Mouse (Mus musculus) cerebellum, postnatal 25 days (tissue): ENCODE data around the gene Smurf1.
A peak's percentile ranks its signal among the peaks of the same experiment; 100 is the strongest.

Experiments used
- DNase-seq, 2 experiments: peaks; one replicate each; pipeline ENCODE4 v3.0.0; 2021; ENCODE audit warnings: mixed read lengths in 2 of 2

Smurf1 gene

DNA sequence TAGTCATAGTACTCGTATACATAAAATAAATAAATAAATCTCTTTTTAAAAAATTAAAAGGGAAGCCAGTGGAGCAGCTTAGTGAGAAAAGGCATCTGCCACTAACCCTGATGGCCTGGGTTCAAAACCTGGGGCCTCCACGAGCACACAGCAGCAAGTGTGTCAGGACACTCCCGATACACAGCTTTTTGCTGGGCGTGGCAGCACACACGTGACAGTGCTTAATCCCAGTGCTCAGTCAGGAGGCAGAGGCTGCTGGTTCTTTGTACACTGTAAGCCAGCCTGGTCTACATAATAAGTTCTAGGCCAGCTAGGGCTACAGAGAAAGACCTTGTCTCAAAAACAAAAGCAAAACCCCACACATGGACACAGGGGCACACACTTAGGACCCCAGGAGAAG, 52.3 kb downstream of the Smurf1 start:
- no peak for DNase-seq

DNA sequence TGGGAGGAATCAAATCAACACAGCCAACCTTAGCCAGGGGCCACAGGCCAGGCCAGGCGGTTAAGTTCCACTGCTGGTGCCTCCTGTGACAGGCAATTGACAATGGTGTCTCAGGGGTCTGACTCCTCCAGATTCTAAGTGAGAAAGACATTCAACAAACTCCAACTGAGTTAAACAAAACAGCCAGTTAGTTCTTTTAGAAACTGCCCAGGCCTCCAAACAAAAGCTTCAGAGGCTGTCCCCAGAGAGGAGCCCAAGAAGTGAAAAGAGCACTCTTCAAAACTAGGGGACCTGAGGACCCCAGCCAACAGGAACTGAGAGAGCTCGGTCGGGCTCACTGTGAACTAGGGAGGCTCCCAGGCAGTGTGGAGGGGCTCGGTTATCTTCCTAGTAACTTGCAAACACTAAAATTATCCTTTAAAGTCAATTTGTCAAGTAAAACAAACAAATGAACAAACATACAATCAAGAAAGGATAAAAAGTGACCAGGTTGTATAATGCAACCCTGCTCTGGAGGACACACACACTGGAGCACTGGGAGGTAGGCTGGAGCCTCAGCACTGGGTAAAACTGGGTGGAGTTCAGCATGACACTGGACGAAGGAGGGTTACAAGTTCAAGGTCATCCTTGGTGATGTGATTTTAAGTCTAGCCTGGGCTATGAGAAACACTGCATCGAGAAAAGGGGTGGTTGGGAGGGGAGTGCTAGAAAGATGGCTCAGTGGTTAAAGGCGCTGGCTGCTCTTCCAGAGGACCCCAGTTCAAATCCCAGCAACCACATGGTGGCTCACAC, 52.9 kb downstream of the Smurf1 start:
- no peak for DNase-seq

DNA sequence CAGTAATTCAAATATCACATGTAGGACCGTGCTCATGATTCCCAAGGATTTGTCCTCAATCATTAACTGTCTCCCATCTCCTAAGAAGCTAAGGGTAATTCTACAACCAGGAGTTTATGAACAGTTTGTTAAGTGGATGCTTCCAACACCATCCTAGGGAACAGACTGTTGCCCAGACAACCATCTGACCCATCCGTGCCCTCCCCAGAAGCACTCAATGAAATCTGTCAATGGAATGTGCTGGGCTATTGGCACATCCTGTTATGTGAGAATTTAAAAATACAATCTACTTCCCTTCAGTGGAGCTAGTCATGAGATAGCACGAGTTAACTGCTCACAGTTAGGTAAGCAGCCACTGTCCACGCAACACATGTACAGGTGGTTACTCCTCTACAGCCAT, 56.1 kb downstream of the Smurf1 start:
- no peak for DNase-seq

DNA sequence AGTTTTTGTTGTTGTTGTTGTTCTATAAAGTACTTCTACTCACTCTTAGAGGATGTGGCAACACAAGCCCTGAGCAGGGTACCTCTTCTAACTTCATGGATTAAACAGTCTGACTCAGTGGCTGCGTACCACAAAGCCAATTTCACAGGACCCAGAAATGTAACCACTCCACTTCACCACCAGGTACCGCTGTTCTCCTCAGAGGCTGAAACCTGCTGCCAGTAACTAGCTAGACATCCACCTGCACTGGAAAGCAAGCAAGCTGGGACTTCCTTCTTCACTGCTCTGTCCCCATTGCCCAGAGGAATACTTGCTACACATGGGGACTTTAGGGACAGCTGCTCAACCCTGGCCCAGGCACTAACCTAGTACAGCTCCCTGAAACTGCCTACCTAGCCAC, 58.1 kb downstream of the Smurf1 start:
- no peak for DNase-seq

DNA sequence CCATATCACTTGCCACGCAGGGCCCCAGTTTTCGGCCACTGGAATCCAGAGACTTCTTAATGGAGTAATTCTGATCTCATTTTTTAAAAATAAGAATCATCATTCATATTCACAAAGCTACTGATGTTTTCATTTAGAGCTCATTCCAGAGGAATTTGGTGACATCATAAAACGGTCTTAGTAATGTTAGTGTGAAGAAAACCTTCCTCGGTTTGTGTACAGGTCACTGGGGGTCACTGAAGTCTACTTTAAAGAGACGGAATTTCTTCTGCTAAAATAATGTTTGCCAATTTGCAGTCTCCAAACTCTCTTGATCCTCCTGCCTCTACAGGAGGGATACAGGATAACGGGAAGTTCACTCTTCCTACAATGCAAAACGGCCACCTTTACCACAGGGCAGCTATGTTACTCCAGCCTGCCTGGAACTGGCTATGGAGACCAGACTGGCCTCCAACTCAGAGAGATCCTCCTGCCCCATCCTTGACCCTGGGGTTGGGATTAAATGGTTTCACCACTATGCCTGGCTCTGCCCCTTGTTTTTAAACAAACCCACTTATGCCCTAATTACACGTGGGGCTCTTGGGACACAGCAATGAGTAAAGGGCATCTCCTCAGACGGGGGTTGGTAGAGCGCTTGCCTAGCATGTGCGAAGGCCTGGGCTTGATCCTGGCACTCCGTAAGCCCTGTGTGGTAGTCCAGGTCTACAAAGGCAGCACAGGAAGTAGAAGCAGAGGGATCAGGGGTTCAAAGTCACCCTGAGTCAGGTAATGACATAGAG, 61.1 kb downstream of the Smurf1 start:
- no peak for DNase-seq

DNA sequence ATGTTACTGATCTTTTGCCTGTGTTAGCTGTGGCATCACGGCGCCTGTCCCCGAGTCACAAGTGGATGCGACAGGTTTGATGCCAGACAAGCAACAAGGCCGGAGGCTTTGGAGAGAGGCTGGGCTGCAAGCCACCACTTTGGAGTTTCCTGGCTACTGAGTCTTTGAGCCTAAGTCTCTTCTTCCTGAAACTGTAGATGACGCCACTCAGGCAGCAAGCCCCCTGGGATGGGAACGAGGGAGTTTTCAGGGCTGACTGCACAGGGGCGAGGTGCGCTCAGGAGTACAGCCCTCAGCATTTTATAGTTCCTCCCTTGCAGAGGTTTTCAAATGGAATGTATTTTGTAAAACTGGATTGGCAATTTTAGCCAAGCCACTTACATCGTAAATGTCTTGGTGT, 63.9 kb downstream of the Smurf1 start:
- no peak for DNase-seq

DNA sequence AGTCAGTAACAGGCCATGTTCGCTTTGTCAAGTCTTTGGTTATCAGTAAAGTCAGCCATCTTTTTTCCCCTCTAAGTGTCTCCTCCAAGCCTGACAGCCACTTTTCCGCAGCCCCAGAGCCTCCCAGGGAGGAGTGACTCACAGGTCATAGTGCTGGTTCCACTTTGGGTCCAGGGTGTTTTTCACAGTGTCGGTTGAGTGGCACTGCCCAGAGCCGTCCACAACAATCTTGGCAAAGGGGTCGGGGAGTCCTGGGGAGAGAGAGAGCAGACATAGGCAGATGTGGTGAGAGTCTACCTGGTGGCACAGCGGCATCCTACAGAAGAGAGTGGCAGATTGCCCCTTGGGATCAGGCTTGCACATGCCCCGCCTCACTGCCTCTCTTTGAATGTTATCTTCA, 64.6 kb downstream of the Smurf1 start:
- no peak for DNase-seq

DNA sequence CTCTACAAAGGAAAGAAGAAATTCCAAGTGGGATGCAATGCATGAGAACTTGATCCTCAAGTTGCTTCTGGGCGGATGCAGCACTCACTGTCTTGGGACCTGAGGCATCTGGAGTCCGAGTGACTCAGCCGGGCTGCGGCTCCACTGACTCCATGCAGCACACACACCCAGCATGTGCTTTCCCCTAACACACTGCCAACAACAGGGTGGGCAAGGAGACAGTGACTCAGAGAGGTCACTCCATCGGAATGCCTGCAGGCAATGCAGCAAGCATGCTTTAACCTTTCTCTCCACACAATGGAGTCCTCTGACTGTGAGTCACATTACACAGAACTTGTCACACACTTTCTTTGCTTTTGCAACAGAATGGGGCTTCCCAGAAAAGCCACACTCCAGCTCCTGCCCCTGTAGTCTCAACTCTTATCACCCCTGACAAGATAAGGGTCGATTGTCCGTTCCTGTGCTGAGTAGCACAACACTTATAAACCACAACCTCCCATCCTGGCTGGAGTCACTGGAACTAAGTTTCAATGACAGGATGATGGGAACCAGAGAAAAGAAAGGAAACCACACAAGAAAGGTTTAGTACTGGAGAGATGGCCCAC, 67.1 kb downstream of the Smurf1 start:
- no peak for DNase-seq

DNA sequence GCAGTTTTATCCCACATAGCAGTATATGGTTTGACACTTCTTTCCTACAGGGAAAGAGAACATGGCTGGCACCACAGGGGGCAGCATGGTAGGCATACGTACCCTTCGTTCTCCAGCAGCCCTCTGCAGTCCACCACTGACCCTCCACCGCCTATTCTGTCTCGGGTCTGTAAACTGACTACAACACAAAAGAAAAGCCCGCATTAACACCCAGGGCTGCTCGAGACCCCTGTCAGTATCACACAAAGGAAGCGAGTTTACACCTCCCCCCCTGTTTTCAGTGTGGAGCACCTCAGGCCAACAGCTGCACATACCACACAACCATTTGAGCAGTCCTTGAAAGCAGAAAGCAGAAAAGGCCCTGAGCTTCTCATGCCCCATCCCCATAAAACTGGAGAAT, 67.8 kb downstream of the Smurf1 start:
- DNase-seq, result no peak

DNA sequence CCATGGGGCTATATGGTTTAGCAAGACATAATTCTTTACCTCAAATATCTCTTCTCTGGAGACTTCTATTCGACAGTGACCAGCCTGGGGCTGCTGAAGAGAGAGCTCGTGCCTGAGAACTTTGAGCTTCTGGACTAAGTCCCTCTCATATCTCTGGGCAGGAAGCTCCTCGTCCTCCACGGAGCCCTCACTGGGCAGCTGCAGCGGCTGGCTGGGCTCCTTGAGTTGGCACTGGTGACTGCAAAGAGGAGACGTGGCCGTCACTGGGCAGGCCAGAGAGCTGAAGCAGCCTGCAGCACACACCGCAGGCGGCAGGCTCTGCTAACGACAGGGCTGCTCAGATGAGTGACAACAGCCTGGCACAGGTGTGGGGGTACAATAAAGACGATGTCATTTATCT, 74.4 kb downstream of the Smurf1 start:
- no peak for DNase-seq

DNA sequence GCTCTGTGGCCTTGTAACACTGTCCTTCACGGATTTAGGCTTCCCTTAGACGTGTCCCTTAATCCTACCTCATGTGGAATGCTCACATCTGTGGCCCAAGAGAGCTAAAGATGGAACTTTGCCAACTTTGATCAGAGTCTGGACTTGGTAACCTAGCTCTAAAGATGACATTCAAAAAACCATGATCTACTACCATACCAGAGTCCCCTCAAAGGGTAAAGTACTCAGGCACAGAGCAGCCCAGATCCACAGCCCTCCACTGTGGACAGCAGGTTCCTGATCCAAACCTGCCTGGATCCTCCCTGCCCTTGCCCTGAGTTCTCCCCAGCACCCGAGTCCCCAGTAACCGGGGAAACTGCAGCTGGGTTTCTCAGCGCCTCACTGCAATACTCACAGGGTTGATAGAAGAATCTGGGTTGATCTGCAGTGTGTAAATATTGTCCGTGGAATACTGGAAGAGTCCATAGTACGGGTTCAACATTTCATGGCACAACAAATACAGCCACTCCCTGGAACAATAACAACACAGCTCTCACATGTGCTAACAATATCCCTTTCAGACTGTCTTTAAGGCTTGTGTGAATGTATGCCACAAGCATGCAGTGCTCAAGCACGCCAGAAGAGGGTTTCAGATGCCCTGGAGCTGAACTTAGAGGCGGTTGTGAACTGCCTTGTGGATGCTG, 79.5 kb downstream of the Smurf1 start:
- no peak for DNase-seq

DNA sequence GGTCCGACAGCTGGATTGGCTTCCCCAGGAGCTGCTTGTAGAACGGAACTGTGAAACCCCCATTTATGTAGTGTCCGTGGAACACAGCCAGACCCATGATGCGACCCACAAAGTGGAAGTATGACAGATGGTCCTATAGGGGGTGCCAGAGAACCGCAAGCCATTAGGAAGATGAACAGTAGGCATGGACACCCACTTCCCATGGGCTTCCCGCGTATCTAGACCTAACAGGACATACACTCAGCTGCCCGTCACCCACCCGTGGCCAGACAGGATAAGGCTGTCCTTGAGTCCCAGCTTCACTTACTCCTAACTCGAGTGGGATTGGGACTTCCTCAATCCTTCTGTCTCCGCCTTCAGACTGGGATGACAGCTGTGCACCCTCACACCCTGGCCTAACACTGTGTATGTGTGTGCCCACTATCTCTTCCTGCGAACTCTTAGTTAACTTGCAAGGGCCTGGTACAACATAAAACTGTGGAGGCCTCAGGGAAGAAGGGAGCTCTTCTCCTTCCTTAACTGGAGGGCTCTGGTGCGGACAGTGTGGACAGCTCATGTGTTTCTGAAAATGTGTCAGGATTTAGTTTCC, 80.9 kb downstream of the Smurf1 start:
- DNase-seq, result peak; percentile 45 to 66

DNA sequence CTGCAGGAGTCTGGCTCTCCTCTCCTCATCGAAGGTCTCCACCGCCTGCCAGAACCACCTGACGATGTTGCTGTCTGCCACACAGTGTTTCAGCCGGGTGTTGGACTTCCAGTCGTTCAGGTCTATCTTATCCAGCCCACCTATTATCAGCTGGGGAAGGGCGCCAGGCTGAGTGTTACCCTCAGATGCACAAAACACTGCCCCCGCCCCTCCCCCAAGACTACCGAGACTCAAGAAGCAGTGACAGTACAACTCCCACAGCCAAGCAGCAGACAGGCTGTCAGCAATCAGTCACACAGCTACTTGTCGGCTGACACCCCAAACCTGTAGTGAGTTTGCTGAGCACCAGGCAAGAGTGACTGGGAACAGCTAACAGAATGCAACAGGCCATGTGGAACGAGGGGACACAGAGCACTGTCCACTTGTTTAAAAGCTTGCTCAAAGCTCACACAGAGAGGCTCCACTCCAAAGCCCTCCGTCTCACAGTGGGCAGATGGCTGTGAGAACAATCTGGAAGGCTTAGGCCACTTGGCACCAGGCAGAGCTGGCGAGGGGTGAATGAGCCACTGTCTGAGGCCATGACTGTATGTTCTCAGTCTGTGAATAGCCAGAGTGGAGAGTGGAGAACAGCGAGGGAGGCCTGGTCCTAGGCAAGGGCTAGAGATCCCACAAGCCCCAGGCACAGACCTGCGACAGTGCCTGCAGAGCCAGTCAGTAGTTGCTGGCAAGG, 83.8 kb downstream of the Smurf1 start:
- peak; percentile 74 to 77 for DNase-seq

DNA sequence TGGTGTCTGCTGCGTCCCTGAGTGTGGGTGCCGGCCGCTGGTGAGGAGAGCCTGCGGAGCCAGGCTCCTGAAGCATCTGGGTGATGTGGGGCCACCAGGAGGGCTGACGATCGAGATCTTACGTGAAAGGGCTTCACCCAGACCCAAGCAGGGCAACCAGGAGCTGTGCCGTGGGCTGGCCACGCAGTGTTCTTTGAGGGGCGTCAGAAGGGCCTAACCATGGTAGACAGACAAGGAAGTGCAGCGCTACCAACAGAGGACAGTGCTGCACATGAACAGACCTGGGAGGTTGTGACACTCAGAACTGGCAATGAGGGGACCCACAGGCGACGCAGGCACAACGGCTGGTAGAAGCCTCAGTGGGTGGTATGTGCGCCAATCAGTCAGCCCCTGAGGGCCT, 88.6 kb downstream of the Smurf1 start:
- DNase-seq, result no peak

DNA sequence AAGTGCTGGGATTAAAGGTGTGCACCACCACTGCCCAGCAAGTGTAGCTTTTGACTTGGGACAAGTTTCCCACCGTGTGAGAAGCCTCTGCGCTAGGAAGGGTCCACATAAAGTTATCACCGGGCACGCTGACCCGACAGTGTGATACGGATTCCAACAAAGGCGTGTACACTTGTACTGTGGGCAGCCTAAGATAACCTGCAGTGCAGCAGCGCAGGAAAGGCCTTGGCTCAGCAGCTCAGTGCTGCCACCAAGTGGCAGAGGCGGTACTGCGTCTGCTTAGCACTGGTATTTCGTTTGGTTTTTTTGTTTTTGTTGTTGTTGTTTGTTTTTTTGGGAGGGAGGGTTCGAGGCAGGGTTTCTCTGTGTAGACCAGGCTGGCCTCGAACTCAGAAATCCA, 89.8 kb downstream of the Smurf1 start:
- peak; percentile 85 to 89 for DNase-seq

DNA sequence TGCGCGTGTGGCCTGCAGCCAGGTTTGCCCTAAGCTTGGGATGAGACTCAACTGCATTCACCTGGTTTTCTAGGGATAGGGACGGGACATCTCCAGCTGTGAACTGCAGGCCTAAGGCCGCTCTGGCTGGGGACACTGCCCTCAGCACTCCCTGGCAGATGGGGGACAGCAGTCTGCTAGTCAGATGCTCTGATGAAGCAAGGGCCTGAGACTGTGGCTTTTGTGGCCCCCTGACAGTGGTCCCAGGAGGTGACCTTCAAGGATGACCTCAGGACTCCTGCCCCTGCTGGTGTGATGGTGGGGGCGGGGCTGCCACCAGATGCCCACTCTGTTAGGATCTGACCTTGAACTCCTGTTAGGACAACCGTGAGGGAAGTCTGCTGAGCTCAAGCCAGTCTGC, 90.4 kb downstream of the Smurf1 start:
- peak in 1 of 2 experiments; percentile 17 for DNase-seq

DNA sequence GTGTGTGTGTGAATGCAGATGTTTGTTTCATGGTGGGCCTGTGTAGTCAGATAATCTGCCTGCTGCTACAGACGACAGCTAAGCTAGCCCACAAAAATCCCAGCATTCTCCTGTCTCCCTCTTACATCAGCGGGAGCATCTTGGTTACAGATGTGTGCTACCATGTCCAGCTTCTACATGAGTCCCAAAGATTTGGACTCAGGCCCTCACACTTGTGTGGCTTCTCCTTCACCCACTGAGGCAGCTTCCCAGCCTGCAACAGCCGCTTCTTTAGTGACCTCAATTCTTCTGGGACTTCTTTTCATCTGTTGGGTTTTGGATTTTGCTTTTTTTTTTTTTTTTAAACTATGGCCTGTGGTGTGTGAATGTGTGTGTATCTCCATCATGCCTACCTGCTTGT, 92.8 kb downstream of the Smurf1 start:
- DNase-seq, result no peak

DNA sequence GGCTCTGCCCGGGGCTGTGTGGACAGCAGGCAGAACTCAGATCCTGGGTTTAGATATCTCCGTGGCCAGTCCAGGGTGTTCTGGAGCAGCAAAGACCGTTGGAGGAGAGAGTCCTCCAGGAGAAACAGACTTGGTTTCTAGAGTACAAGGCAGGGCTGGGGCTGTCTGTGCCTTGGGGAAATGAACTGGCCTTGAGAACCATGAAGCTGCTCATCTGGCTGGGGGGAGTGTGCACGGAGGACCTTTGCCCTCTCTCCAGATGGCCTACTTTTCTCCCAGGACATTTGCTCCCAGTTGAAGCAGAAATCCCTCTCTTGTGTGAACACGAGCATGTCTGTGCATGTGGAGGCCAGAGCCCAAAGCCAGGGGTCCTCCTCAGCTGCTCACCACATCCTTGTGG, 93.3 kb downstream of the Smurf1 start:
- no peak for DNase-seq

DNA sequence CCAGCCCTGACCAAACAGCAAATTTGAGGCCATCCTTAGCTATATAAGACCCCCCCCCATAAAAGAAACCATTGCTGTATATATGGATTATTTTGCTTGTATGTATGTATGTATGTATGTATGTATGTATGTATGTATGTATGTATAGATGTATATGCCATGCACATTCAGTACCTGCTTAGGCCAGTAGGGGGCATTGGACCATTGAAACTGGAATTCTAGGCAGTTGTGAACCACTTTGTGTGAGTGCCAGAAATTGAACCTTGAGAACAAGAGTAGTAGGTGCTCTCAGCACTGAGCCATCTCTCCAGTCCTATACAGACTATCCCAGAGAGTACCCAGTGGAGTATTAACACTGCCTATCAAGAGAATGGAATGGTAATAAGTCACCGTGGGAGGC, 93.9 kb downstream of the Smurf1 start:
- DNase-seq, result no peak

DNA sequence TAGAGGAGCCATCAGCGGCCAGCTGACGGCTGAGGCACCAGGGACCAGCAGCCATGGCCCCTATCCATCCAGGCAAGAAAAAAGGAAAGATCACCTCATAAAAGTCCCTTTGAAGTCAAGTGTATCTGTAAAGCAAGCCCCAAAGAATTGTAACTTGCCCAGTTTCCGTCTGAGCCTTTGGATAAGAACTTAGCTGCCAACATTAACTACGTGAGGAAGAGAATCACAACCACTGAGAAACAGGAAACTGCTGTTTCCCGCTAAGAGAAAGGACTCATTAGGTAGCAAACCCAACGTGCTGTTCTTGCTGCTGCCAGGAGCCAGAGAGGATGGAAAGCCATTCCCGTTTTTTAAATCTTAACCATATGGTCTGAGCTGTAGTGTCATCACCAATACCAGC, 94.9 kb downstream of the Smurf1 start:
- DNase-seq, result no peak

DNA sequence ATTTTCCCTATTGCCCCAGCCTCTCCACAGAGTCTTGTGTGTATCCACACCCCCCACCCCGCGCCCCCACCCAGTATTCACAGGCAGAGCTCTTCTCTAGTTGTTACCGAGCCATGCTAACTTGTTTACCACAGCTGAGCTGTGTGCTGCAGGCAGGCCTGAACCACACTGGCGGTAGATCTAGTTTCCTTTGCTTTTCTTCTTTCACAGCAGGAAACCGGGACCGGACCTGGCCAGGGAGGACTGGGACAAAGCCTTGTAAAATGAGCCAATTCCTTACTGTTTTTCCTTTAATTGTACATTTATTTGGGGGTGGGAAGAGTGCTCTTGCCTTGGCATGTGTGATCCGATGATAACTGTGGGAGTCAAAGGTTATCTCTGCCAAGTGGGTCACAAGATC, 96.2 kb downstream of the Smurf1 start:
- no peak for DNase-seq

DNA sequence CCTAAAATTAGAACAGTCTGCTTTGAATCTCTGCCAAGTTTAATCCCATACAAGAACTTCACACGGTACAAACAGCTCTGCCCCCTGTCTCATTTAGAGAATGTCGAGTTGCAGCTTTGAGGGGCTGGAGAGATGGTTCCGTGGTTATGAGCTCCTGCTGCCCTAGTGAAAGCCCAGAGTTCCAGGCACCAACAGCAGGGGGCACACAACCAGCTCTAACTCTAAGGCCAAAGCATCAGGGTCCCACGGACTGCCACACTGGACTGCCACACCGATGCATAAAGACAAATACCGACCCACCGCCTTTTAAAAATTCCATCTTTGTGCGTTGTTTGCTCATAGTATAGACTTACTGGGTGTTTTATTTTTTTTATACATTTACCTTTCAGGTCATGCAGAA, 98.7 kb downstream of the Smurf1 start:
- DNase-seq, result no peak
